Mouse (Mus musculus): ENCODE results near the gene Ssc4d.

GRCm38 (mm10) chr5:135914156-135914555, 60.2 kb downstream of the Ssc4d start:
- TF ChIP-seq GATA1 (IDR thresholded peaks at IDR 0.05; ENCODE audit: low read length) (no peak), TAL1 (IDR thresholded peaks at IDR 0.05; ENCODE audit: low read length) (no peak)
